Mouse (Mus musculus) CD8-positive naive resting alpha-beta T cell, adult 2 months (primary cell): Measurements from ENCODE around the gene Sugt1.

Source experiments
- DNase-seq, 2 experiments: peaks; one replicate each; pipeline ENCODE4 v3.0.0; 2022; ENCODE audit warnings: low read depth in 2 of 2, low spot score in 2 of 2

The Sugt1 gene

GRCm38 (mm10) chr14:79606867-79607266, 19.4 kb downstream of the Sugt1 start:
- no peak for DNase-seq

GRCm38 (mm10) chr14:79607352-79607751, 19.9 kb downstream of the Sugt1 start:
- no peak for DNase-seq

- DNase-seq, result no peak
Measured at GRCm38 (mm10) chr14:79608286-79608685, 20.8 kb downstream of the Sugt1 start.

- no peak for DNase-seq
Measured at GRCm38 (mm10) chr14:79617121-79617828, 29.8 kb downstream of the Sugt1 start.

GRCm38 (mm10) chr14:79619802-79620201, 32.3 kb downstream of the Sugt1 start:
- DNase-seq, result no peak

GRCm38 (mm10) chr14:79621143-79621542, 33.7 kb downstream of the Sugt1 start:
- DNase-seq, result no peak

- DNase-seq, result no peak
Measured at GRCm38 (mm10) chr14:79632330-79632729, 44.8 kb downstream of the Sugt1 start.

- DNase-seq, result no peak
Measured at GRCm38 (mm10) chr14:79633196-79633595, 45.7 kb downstream of the Sugt1 start.

- DNase-seq, result no peak
Measured at GRCm38 (mm10) chr14:79636814-79637213, 49.3 kb downstream of the Sugt1 start.

GRCm38 (mm10) chr14:79642063-79642462, 54.6 kb downstream of the Sugt1 start:
- no peak for DNase-seq

- DNase-seq, result no peak
Measured at GRCm38 (mm10) chr14:79645378-79645777, 57.9 kb downstream of the Sugt1 start.

GRCm38 (mm10) chr14:79649680-79650079, 62.2 kb downstream of the Sugt1 start:
- DNase-seq, result no peak

GRCm38 (mm10) chr14:79652654-79653053, 65.2 kb downstream of the Sugt1 start:
- DNase-seq, result no peak

GRCm38 (mm10) chr14:79658286-79658685, 70.8 kb downstream of the Sugt1 start:
- no peak for DNase-seq

- no peak for DNase-seq
Measured at GRCm38 (mm10) chr14:79658748-79659508, 71.4 kb downstream of the Sugt1 start.

GRCm38 (mm10) chr14:79660467-79660866, 73.0 kb downstream of the Sugt1 start:
- DNase-seq, result no peak

- peak; percentile 51 to 62 for DNase-seq
Measured at GRCm38 (mm10) chr14:79661005-79661917, 73.8 kb downstream of the Sugt1 start.

- DNase-seq, result no peak
Measured at GRCm38 (mm10) chr14:79662001-79662400, 74.5 kb downstream of the Sugt1 start, which contains the start of gene Cnmd. Gene Cnmd, minus strand, starts transcription at chr14:79662170.

- DNase-seq, result no peak
Measured at GRCm38 (mm10) chr14:79671008-79671407, 83.5 kb downstream of the Sugt1 start.

GRCm38 (mm10) chr14:79672567-79672966, 85.1 kb downstream of the Sugt1 start:
- DNase-seq, result no peak
